Mouse (Mus musculus) neural tube, embryonic 13.5 days (tissue): Measurements from ENCODE around the gene Eps8l1. TPM values are rescaled to one million over a fixed set of nuclear protein-coding genes. Genes with fewer than 3 reads are reported as not detected.

Experiments used
- ATAC-seq: fragments of 200-750 bp; cut with Nextera tagmentation; 2 replicates; pipeline ENCODE4 v1.8.0; 2017; ENCODE audit warnings: low read depth, mild to moderate bottlenecking, moderate TSS enrichment, moderate library complexity
- H3K27ac ChIP-seq: fragments of 300-500 bp; sonication (generic); replicated peaks from 2 replicates; pipeline ENCODE4 v1.5.1; 2015; ENCODE audit warnings: moderate library complexity, mild to moderate bottlenecking, inconsistent platforms
- H3K27me3 ChIP-seq: fragments of 300-500 bp; sonication (generic); 2 replicates; pipeline ENCODE4 v1.6.1; 2015; ENCODE audit warnings: mild to moderate bottlenecking, inconsistent platforms
- H3K36me3 ChIP-seq: fragments of 300-500 bp; sonication (generic); 2 replicates; pipeline ENCODE4 v1.6.1; 2015; ENCODE audit warnings: mild to moderate bottlenecking, inconsistent platforms
- H3K4me1 ChIP-seq: fragments of 300-500 bp; sonication (generic); replicated peaks from 2 replicates; pipeline ENCODE4 v1.6.1; 2015; ENCODE audit warnings: inconsistent platforms
- H3K4me2 ChIP-seq: fragments of 300-500 bp; sonication (generic); 2 replicates; pipeline ENCODE4 v1.6.1; 2015; ENCODE audit warnings: inconsistent platforms, mild to moderate bottlenecking, moderate library complexity
- H3K4me3 ChIP-seq: fragments of 300-500 bp; sonication (generic); 2 replicates; pipeline ENCODE4 v1.5.1; 2015; ENCODE audit warnings: mild to moderate bottlenecking, inconsistent platforms
- H3K9ac ChIP-seq: fragments of 300-500 bp; sonication (generic); 2 replicates; pipeline ENCODE4 v1.6.1; 2015; ENCODE audit warnings: moderate library complexity, mild to moderate bottlenecking, inconsistent platforms
- H3K9me3 ChIP-seq: fragments of 300-500 bp; sonication (generic); 2 replicates; pipeline ENCODE4 v1.6.1; 2016; ENCODE audit warnings: inconsistent platforms
- WGBS: fragments of 180-500 bp; shearing (Covaris S2); methylation state at CpG from one replicate; pipeline ENCODE4 v1.1.7; 2015; 5-methylcytosine and 5-hydroxymethylcytosine counted together
- polyA plus RNA-seq: library from polyadenylated mRNA; unstranded; fragments of >200 nt; fragmentation: Nextera tagmentation; extraction: Ambion mirVana; gene quantifications from 2 replicates; pipeline ENCODE4 v1.2.1, GENCODE M21; 2015

The Eps8l1 gene
- polyA plus RNA-seq, 1 experiment from 2014 or later, result 12.9 TPM

GRCm38 (mm10) chr7:4503100-4503499 is 42.6 kb downstream of the Eps8l1 start:
- ATAC-seq, result no peak
- no peak overlapping the region; the same call in 1 of the 2 replicates for H3K4me2 ChIP-seq
- H3K4me3 ChIP-seq, result no peak overlapping the region
- 77% methylated on average over 4 of the region's 4 CpGs for WGBS
- no peaks in the 10 kb centered on the region for H3K36me3 ChIP-seq
- H3K27ac ChIP-seq, result no peak overlapping the region
- peaks cover 33% of the 10 kb centered on the region for H3K4me1 ChIP-seq
- H3K9ac ChIP-seq, result no peak overlapping the region
- H3K27me3 ChIP-seq, result no peaks in the 10 kb centered on the region
- no peaks in the 10 kb centered on the region for H3K9me3 ChIP-seq

DNA sequence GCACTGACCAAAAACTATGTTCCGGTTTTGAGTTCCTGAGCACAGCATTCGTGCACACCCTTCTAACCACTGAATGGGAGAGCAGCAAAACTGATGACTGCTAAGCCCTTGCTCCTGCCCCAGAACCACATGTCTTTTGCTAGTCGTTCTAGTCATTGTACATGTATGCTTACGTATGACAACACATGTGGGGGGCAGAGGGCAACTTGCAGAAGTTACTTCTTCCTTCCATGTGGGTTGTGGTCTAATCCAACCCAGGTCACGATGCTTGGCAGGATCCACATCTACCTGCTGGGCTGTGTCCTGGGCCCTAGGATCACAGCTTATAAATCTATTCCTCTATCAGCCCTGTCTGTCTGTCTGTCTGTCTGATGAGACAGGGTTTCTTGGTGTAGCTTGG is 43.4 kb downstream of the Eps8l1 start:
- H3K4me1 ChIP-seq, result peaks cover 25% of the 10 kb centered on the region
- 88% methylated on average over 5 of the region's 5 CpGs for WGBS
- H3K9ac ChIP-seq, result no peak overlapping the region

DNA sequence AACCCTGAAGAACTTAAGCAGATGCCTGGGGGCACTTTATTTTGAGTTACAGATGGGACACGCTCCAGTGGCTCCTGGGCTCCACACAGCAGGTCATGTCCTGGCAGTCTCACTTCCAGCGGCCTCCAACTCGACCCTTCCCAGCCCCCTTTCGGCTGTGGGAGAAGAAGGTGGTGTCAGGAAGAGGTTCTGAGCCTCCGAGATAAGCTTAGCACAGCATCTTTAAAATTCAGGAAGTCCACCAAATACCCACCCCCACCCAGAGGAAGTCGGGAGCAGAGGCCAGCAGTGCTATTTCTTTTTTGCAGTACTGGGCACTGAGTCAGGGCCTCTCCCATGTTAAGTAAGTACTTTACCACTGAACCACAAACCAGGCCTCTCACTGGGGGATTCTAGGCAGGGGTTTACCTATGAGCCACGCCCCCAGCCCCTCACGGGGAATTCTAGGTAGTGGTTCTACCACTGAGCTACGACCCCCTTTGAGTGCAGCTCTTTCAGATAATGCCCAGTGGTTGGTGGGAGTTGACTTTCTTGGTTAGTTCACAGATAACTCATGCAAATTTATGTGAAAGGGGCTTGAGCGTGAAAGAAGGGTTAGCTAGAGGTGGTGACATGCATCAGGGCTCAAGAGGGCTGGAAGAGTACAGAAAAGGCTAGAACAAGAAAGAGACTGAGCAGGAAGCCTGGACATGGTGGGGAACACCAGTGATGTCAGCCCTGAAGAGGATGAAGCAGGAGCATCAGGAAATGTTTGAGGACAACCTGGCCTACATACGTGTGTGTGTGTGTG is 44.4 kb downstream of the Eps8l1 start:
- no peak overlapping the region for H3K9ac ChIP-seq
- H3K4me1 ChIP-seq, result peaks cover 15% of the 10 kb centered on the region
- no peak overlapping the region for H3K4me2 ChIP-seq
- H3K9me3 ChIP-seq, result no peaks in the 10 kb centered on the region
- H3K4me3 ChIP-seq, result no peak overlapping the region
- no peak overlapping the region for H3K27ac ChIP-seq
- ATAC-seq, result no peak
- WGBS, result 65% methylated on average over 11 of the region's 11 CpGs
- no peaks in the 10 kb centered on the region for H3K36me3 ChIP-seq
- H3K27me3 ChIP-seq, result no peaks in the 10 kb centered on the region

More for the DNA sequence above, 43.4 kb downstream of the Eps8l1 start:
- no peak for ATAC-seq
- Histone ChIP-seq H3K4me2 (no peak overlapping the region), H3K27ac (no peak overlapping the region), H3K27me3 (no peaks in the 10 kb centered on the region), H3K4me3 (no peak overlapping the region), H3K9me3 (no peaks in the 10 kb centered on the region), H3K36me3 (no peaks in the 10 kb centered on the region)

DNA sequence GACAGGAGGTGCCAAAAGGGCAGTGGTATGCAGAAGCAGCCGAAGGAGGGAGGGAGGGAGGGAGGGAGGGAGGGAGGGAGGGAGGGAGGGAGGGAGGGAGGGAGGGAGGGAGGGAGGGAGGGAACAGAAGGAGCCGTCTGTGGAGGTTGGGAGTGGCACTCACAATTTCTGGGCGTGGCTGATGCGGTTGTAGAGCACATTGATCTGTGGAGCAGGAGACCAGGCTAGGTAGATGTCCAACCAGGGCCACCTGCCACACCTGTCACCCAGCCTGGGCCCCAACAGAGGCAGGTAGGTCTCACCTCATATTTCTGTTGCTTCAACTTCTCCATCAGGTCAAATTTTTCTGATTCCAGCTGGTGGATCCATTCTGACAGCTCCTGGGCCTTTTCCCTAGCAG is 46.7 kb downstream of the Eps8l1 start:
- ATAC-seq, result no peak
- H3K4me3 ChIP-seq, result no peak overlapping the region
- no peak overlapping the region for H3K9ac ChIP-seq
- H3K36me3 ChIP-seq, result no peaks in the 10 kb centered on the region
- 73% methylated on average over 4 of the region's 4 CpGs for WGBS
- H3K27me3 ChIP-seq, result no peaks in the 10 kb centered on the region
- H3K9me3 ChIP-seq, result no peaks in the 10 kb centered on the region
- no peak overlapping the region for H3K27ac ChIP-seq
- H3K4me2 ChIP-seq, result no peak overlapping the region
- H3K4me1 ChIP-seq, result 0 out of 2 replicates have a peak, but pooled peaks cover 4% of the 10 kb centered on the region

- WGBS, result 73% methylated on average over 12 of the region's 32 CpGs
- no peaks in the 10 kb centered on the region for H3K4me1 ChIP-seq
- no peak overlapping the region for H3K4me2 ChIP-seq
- no peaks in the 10 kb centered on the region for H3K27me3 ChIP-seq
- H3K4me3 ChIP-seq, result no peak overlapping the region
- H3K27ac ChIP-seq, result no peak overlapping the region
- no peak overlapping the region for H3K9ac ChIP-seq
- ATAC-seq, result no peak
- H3K36me3 ChIP-seq, result no peaks in the 10 kb centered on the region
- no peaks in the 10 kb centered on the region for H3K9me3 ChIP-seq
These were observed 47.7 kb downstream of the Eps8l1 start for GRCm38 (mm10) chr7:4508062-4508738.

- Histone ChIP-seq H3K27ac (no peak overlapping the region), H3K4me1 (no peaks in the 10 kb centered on the region), H3K9me3 (no peaks in the 10 kb centered on the region), H3K36me3 (no peaks in the 10 kb centered on the region), H3K4me3 (no peak overlapping the region), H3K4me2 (no peak overlapping the region), H3K27me3 (no peaks in the 10 kb centered on the region), H3K9ac (no peak overlapping the region)
- no peak for ATAC-seq
- WGBS, result 90% methylated on average over 8 of the region's 8 CpGs
These were observed 48.3 kb downstream of the Eps8l1 start for GRCm38 (mm10) chr7:4508739-4509116.

- Histone ChIP-seq H3K4me3 (no peak overlapping the region), H3K27me3 (no peaks in the 10 kb centered on the region), H3K4me2 (peak overlapping the region; percentile 14; the same call in 1 of the 2 replicates), H3K36me3 (no peaks in the 10 kb centered on the region), H3K27ac (no peak overlapping the region), H3K9me3 (no peaks in the 10 kb centered on the region), H3K4me1 (no peaks in the 10 kb centered on the region), H3K9ac (no peak overlapping the region)
- 14% methylated on average over 24 of the region's 24 CpGs for WGBS
- ATAC-seq, result peak; percentile 41; the same call in 1 of the 2 replicates
These were observed 49.6 kb downstream of the Eps8l1 start for GRCm38 (mm10) chr7:4509863-4510608.

- 80% methylated on average over 8 of the region's 8 CpGs for WGBS
- H3K9me3 ChIP-seq, result no peaks in the 10 kb centered on the region
- H3K36me3 ChIP-seq, result no peaks in the 10 kb centered on the region
- H3K27me3 ChIP-seq, result no peaks in the 10 kb centered on the region
- no peak overlapping the region for H3K4me3 ChIP-seq
- ATAC-seq, result no peak
- H3K9ac ChIP-seq, result no peak overlapping the region
- peaks cover 8% of the 10 kb centered on the region; the same call in 1 of the 2 replicates for H3K4me1 ChIP-seq
- H3K4me2 ChIP-seq, result no peak overlapping the region
- no peak overlapping the region for H3K27ac ChIP-seq
These were observed 51.2 kb downstream of the Eps8l1 start for GRCm38 (mm10) chr7:4511489-4512224.

- ATAC-seq, result no peak
These were observed 52.8 kb downstream of the Eps8l1 start for GRCm38 (mm10) chr7:4513236-4513635.

GRCm38 (mm10) chr7:4513829-4514712 is 53.6 kb downstream of the Eps8l1 start:
- H3K4me3 ChIP-seq, result no peak overlapping the region
- H3K27ac ChIP-seq, result no peak overlapping the region

More at GRCm38 (mm10) chr7:4513236-4513635, 52.8 kb downstream of the Eps8l1 start:
- no peaks in the 10 kb centered on the region for H3K36me3 ChIP-seq
- no peak overlapping the region for H3K27ac ChIP-seq
- H3K4me3 ChIP-seq, result no peak overlapping the region
- H3K27me3 ChIP-seq, result no peaks in the 10 kb centered on the region
- H3K4me2 ChIP-seq, result no peak overlapping the region
- WGBS, result 23% methylated on average over 13 of the region's 13 CpGs
- no peak overlapping the region for H3K9ac ChIP-seq
- H3K4me1 ChIP-seq, result peaks cover 8% of the 10 kb centered on the region; the same call in 1 of the 2 replicates
- no peaks in the 10 kb centered on the region for H3K9me3 ChIP-seq

DNA sequence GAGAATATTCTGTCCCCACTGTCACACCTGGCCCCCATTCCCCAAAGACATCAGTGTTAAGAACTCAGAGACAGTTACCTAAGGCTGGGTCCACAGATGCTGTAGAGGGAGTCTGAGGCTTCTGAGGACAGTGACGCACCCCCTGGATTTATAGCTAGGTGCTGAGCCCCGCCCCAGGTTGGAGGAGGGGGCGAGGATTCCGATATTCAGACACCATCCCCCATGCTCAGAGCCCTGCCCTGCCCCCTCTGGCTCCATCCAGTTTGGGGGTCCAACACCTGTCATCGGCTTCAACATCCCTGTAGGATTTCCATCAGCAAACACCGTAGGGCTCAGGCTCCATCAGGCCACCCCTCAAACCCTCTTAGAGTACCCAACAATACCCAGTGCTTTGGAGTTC is 55.4 kb downstream of the Eps8l1 start:
- 60% methylated on average over 6 of the region's 6 CpGs for whole genome bisulfite sequencing
- Histone ChIP-seq H3K9me3 (no peaks in the 10 kb centered on the region), H3K4me2 (no peak overlapping the region), H3K36me3 (no peaks in the 10 kb centered on the region), H3K9ac (no peak overlapping the region), H3K27me3 (peaks cover 9% of the 10 kb centered on the region), H3K4me3 (no peak overlapping the region), H3K27ac (no peak overlapping the region), H3K4me1 (peaks cover 12% of the 10 kb centered on the region)
- no peak for ATAC-seq

More at GRCm38 (mm10) chr7:4513829-4514712, 53.6 kb downstream of the Eps8l1 start:
- H3K4me1 ChIP-seq, result peaks cover 8% of the 10 kb centered on the region; the same call in 1 of the 2 replicates
- 51% methylated on average over 6 of the region's 6 CpGs for WGBS
- H3K27me3 ChIP-seq, result no peaks in the 10 kb centered on the region
- no peak overlapping the region for H3K4me2 ChIP-seq
- H3K9ac ChIP-seq, result peak overlapping the region; percentile 22; the same call in 1 of the 2 replicates
- ATAC-seq, result no peak
- H3K36me3 ChIP-seq, result no peaks in the 10 kb centered on the region
- no peaks in the 10 kb centered on the region for H3K9me3 ChIP-seq
